Mouse (Mus musculus) spleen, embryonic (tissue): ENCODE measurements around the gene Tubgcp2.

ENCODE experiments used
- CTCF ChIA-PET: fragments of 350-600 bp; sonication (Branson Sonifier 250); formaldehyde crosslinking; loops from one replicate; lab custom pipeline; 2022; lab: Charles Lee

Gene Tubgcp2

DNA sequence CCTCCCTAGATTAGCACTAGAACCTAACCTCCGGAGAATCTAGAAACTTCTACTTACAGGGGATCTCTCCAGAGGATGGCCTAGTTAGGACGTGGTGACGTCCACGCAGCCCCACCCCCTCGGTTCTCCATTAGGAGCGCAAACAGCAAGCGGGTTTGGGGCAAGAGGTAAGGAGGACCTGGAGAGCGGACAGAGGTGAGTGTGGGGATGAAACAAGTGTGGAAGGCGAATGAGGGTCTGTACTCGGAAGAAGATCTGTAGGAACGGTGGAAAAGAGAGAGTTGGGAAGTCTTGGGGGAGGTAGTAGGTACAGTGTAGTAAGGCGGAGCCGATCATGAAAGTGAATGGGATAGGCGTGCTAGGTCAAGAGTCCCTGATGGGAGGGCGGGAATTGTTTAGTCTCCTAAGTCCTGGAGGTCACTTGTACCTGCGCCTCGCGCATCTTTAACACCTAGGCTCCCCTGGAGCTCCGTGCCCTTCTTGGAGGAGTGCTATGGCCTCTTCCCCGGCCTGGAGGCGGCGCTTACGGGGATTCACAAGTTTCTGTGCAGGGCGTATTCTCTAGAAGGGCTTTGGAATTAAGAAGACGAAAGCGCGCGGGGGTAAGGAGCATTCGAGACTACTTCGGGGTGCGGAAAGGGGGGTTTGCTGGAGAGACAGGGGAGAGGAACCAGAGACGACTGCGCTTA, 86.0 kb downstream of the Tubgcp2 start:
- CTCF ChIA-PET, result no interaction called here

- CTCF ChIA-PET, result no interaction called here
Observed at GRCm38 (mm10) chr7:139949893-139950282, 86.6 kb downstream of the Tubgcp2 start.

DNA sequence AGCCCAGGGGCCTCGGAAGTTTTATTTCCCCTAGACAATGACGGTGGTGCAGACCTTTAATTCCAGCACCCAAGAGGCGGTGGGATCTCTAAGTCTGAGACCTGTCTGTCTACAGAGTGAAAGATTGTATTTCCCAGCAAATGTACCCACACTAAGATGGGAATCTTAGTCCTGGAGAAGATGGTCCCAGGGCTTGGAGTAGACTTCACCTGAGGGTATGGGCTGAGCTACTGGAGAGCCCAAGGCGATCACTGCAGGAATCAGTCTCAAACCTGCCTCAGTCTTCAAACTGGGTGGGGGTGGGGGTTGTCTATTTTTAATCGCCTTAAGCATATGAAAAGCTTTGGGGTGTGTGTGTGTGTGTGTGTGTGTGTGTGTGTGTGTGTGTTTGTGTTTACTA, 90.4 kb downstream of the Tubgcp2 start:
- CTCF ChIA-PET, result interaction anchor here (0.6 kb wide), 1 partner anchor 72 kb away, joined by 3 read pairs; no protein-coding TSS in a partner anchor
